Mouse (Mus musculus) liver, adult 2 months (tissue): ENCODE results near the gene Plekhg2.

Experiments used
- CTCF ChIP-seq: fragments of 200-500 bp; IDR thresholded peaks from 2 replicates; pipeline ENCODE4 v1.5.1; 2011; ENCODE audit warnings: low read depth, low read length, control low read depth
- POLR2A ChIP-seq: fragments of 200-500 bp; IDR thresholded peaks from 2 replicates; pipeline ENCODE4 v1.6.1; 2011; ENCODE audit warnings: low read length, control low read depth; ENCODE audit not compliant: insufficient read depth; ENCODE audit errors: extremely low read depth

DNA sequence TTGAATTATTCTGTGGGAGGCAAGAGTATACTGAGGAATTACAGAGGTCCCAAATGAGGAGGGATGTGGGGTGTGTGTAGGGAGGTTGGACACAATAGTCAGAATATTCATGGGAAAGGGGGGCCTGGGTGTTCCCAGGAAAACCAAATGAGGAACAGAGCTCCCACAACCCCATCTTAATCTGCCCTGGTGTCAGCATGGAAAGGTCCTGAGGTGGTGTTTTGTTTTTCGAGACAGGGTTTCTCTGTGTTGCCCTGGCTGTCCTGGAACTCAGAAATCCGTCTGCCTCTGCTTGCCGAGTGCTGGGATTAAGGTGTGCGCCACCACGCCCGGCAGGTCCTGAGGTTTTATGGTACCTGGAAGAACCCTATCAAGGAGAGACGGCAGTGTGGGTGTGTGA, 14.0 kb downstream of the Plekhg2 start:
- TF ChIP-seq CTCF (no peak), POLR2A (no peak)
